Mouse (Mus musculus): ENCODE data around the gene Lhfp. TPM values are rescaled to one million over a fixed set of nuclear protein-coding genes. Genes with fewer than 3 reads are reported as not detected.

The Lhfp gene
- polyA plus RNA-seq, 1 experiment from 2014 or later: 37.4 TPM

GRCm38 (mm10) chr3:53119978-53120377, 78.7 kb downstream of the Lhfp start:
- Histone ChIP-seq H3K9ac (ENCODE audit: low read length) (no peak overlapping the region), H3K36me3 (ENCODE audit: control insufficient read depth, insufficient read depth, low read length) (no peaks in the 10 kb centered on the region), H3K4me3 (ENCODE audit: low read depth, low read length) (no peak overlapping the region), H3K9me3 (ENCODE audit: control insufficient read depth, low read length) (no peaks in the 10 kb centered on the region), H3K4me2 (replicated peaks; ENCODE audit: low read depth) (no peak overlapping the region), H3K4me1 (replicated peaks; ENCODE audit: control insufficient read depth, insufficient read depth) (no peaks in the 10 kb centered on the region), H3K27me3 (ENCODE audit: control insufficient read depth, insufficient read depth, low read length) (no peaks in the 10 kb centered on the region), H3K27ac (replicated peaks) (no peak overlapping the region)
- ATAC-seq (ENCODE audit: low FRiP score, low TSS enrichment) (no peak), DNase-seq (ENCODE audit: low spot score) (no peak)
- WGBS: 86% methylated on average over 6 of the region's 6 CpGs
- TF ChIP-seq CTCF (IDR thresholded peaks at IDR 0.05; ENCODE audit: low read depth) (no peak), EP300 (optimal IDR thresholded peaks at IDR 0.05) (no peak)

GRCm38 (mm10) chr3:53125495-53125894, 84.2 kb downstream of the Lhfp start:
- TF ChIP-seq CTCF (IDR thresholded peaks at IDR 0.05; ENCODE audit: low read depth) (no peak), EP300 (optimal IDR thresholded peaks at IDR 0.05) (no peak)
- no peaks in the 10 kb centered on the region for H3K4me1 ChIP-seq (replicated peaks; ENCODE audit: control insufficient read depth, insufficient read depth)
- H3K9me3 ChIP-seq (ENCODE audit: control insufficient read depth, low read length): no peaks in the 10 kb centered on the region
- ATAC-seq (ENCODE audit: low FRiP score, low TSS enrichment): no peak
- DNase-seq (ENCODE audit: low spot score): no peak
- no peak overlapping the region for H3K27ac ChIP-seq (replicated peaks)
- no peak overlapping the region for H3K4me2 ChIP-seq (replicated peaks; ENCODE audit: low read depth)
- H3K27me3 ChIP-seq (ENCODE audit: control insufficient read depth, insufficient read depth, low read length): no peaks in the 10 kb centered on the region
- no peaks in the 10 kb centered on the region for H3K36me3 ChIP-seq (ENCODE audit: control insufficient read depth, insufficient read depth, low read length)
- no peak overlapping the region for H3K4me3 ChIP-seq (ENCODE audit: low read depth, low read length)
- no peak overlapping the region for H3K9ac ChIP-seq (ENCODE audit: low read length)
- WGBS: 74% methylated on average over 8 of the region's 8 CpGs

- Histone ChIP-seq H3K27me3 (ENCODE audit: control insufficient read depth, insufficient read depth, low read length) (no peaks in the 10 kb centered on the region), H3K36me3 (ENCODE audit: control insufficient read depth, insufficient read depth, low read length) (no peaks in the 10 kb centered on the region), H3K9me3 (ENCODE audit: control insufficient read depth, low read length) (no peaks in the 10 kb centered on the region), H3K4me3 (ENCODE audit: low read depth, low read length) (no peak overlapping the region), H3K4me1 (replicated peaks; ENCODE audit: control insufficient read depth, insufficient read depth) (no peaks in the 10 kb centered on the region), H3K27ac (replicated peaks) (no peak overlapping the region), H3K4me2 (replicated peaks; ENCODE audit: low read depth) (no peak overlapping the region), H3K9ac (ENCODE audit: low read length) (no peak overlapping the region)
- ATAC-seq (ENCODE audit: low FRiP score, low TSS enrichment) (no peak), DNase-seq (ENCODE audit: low spot score) (no peak)
- WGBS: 92% methylated on average over 2 of the region's 2 CpGs
- TF ChIP-seq EP300 (optimal IDR thresholded peaks at IDR 0.05) (no peak), CTCF (IDR thresholded peaks at IDR 0.05; ENCODE audit: low read depth) (peak; percentile 42)
Observed at GRCm38 (mm10) chr3:53138785-53139184, 97.5 kb downstream of the Lhfp start.

GRCm38 (mm10) chr3:53139205-53139604, 97.9 kb downstream of the Lhfp start:
- ATAC-seq (ENCODE audit: low FRiP score, low TSS enrichment): no peak
- H3K9me3 ChIP-seq (ENCODE audit: control insufficient read depth, low read length): no peaks in the 10 kb centered on the region
- H3K36me3 ChIP-seq (ENCODE audit: control insufficient read depth, insufficient read depth, low read length): no peaks in the 10 kb centered on the region
- no peak overlapping the region for H3K9ac ChIP-seq (ENCODE audit: low read length)
- TF ChIP-seq CTCF (IDR thresholded peaks at IDR 0.05; ENCODE audit: low read depth) (no peak), EP300 (optimal IDR thresholded peaks at IDR 0.05) (no peak)
- no peak overlapping the region for H3K4me3 ChIP-seq (ENCODE audit: low read depth, low read length)
- no peak overlapping the region for H3K27ac ChIP-seq (replicated peaks)
- no peak for DNase-seq (ENCODE audit: low spot score)
- H3K4me1 ChIP-seq (replicated peaks; ENCODE audit: control insufficient read depth, insufficient read depth): no peaks in the 10 kb centered on the region
- H3K27me3 ChIP-seq (ENCODE audit: control insufficient read depth, insufficient read depth, low read length): no peaks in the 10 kb centered on the region
- H3K4me2 ChIP-seq (replicated peaks; ENCODE audit: low read depth): no peak overlapping the region

- H3K36me3 ChIP-seq (ENCODE audit: control insufficient read depth, insufficient read depth, low read length): no peaks in the 10 kb centered on the region
- TF ChIP-seq CTCF (IDR thresholded peaks at IDR 0.05; ENCODE audit: low read depth): no peak
- TF ChIP-seq EP300 (optimal IDR thresholded peaks at IDR 0.05): no peak
- no peak overlapping the region for H3K4me2 ChIP-seq (replicated peaks; ENCODE audit: low read depth)
- no peaks in the 10 kb centered on the region for H3K27me3 ChIP-seq (ENCODE audit: control insufficient read depth, insufficient read depth, low read length)
- DNase-seq (ENCODE audit: low spot score) (no peak), ATAC-seq (ENCODE audit: low FRiP score, low TSS enrichment) (no peak)
- H3K4me1 ChIP-seq (replicated peaks; ENCODE audit: control insufficient read depth, insufficient read depth): no peaks in the 10 kb centered on the region
- WGBS: 79% methylated on average over 5 of the region's 5 CpGs
- H3K9me3 ChIP-seq (ENCODE audit: control insufficient read depth, low read length): no peaks in the 10 kb centered on the region
- H3K9ac ChIP-seq (ENCODE audit: low read length): no peak overlapping the region
- H3K27ac ChIP-seq (replicated peaks): no peak overlapping the region
- H3K4me3 ChIP-seq (ENCODE audit: low read depth, low read length): no peak overlapping the region
Observed at GRCm38 (mm10) chr3:53139642-53140041, 98.3 kb downstream of the Lhfp start.

- Histone ChIP-seq H3K9ac (ENCODE audit: low read length) (no peak overlapping the region), H3K9me3 (ENCODE audit: control insufficient read depth, low read length) (no peaks in the 10 kb centered on the region), H3K27me3 (ENCODE audit: control insufficient read depth, insufficient read depth, low read length) (no peaks in the 10 kb centered on the region), H3K4me2 (replicated peaks; ENCODE audit: low read depth) (no peak overlapping the region), H3K4me3 (ENCODE audit: low read depth, low read length) (no peak overlapping the region), H3K27ac (replicated peaks) (no peak overlapping the region), H3K36me3 (ENCODE audit: control insufficient read depth, insufficient read depth, low read length) (no peaks in the 10 kb centered on the region), H3K4me1 (replicated peaks; ENCODE audit: control insufficient read depth, insufficient read depth) (no peaks in the 10 kb centered on the region)
- WGBS: 81% methylated on average over 9 of the region's 9 CpGs
- DNase-seq (ENCODE audit: low spot score) (no peak), ATAC-seq (ENCODE audit: low FRiP score, low TSS enrichment) (no peak)
- TF ChIP-seq EP300 (optimal IDR thresholded peaks at IDR 0.05) (no peak), CTCF (IDR thresholded peaks at IDR 0.05; ENCODE audit: low read depth) (no peak)
Observed at GRCm38 (mm10) chr3:53142528-53142927, 101.2 kb downstream of the Lhfp start.
